Mouse (Mus musculus): ENCODE results near the gene Tiam2.

- TF ChIP-seq CTCF (IDR thresholded peaks at IDR 0.05; ENCODE audit: low read depth, low read length): no peak
- no peak for TF ChIP-seq POLR2A (IDR thresholded peaks at IDR 0.05; ENCODE audit: borderline replicate concordance, low read depth, low read length)
These were observed 145.6 kb downstream of the Tiam2 start for GRCm38 (mm10) chr17:3472018-3472417.
